Mouse (Mus musculus): ENCODE data around the gene Trib3.

Gene Trib3

GRCm38 (mm10) chr2:152349842-152350540 lies 6.2 kb upstream of the Trib3 start:
- in situ Hi-C loops (cut with MboI; ENCODE audit: unreplicated experiment in 2 of 2), result loop anchor here (10.0 to 25.0 kb wide), 3 partner anchors 613 to 1685 kb away; partner anchors contain the start of genes Fkbp1a (in 2 of the 2), Acss1 (in 1 of the 2) and Psmf1 (in 1 of the 2)

- in situ Hi-C loops (cut with MboI; ENCODE audit: unreplicated experiment in 2 of 2), result no loop called here
These were observed 5.4 kb upstream of the Trib3 start for GRCm38 (mm10) chr2:152349205-152349604.

- in situ Hi-C loops (cut with MboI; ENCODE audit: unreplicated experiment in 2 of 2), result no loop called here
These were observed 3.9 kb upstream of the Trib3 start for GRCm38 (mm10) chr2:152347722-152348121.

GRCm38 (mm10) chr2:152346776-152347465 lies 3.1 kb upstream of the Trib3 start:
- in situ Hi-C loops (cut with MboI; ENCODE audit: unreplicated experiment in 2 of 2), result no loop called here

- in situ Hi-C loops (cut with MboI; ENCODE audit: unreplicated experiment in 2 of 2), result no loop called here
These were observed 1.6 kb upstream of the Trib3 start for GRCm38 (mm10) chr2:152345393-152345792.

GRCm38 (mm10) chr2:152344909-152345308 lies 1.1 kb upstream of the Trib3 start:
- in situ Hi-C loops (cut with MboI; ENCODE audit: unreplicated experiment in 2 of 2), result no loop called here

GRCm38 (mm10) chr2:152344361-152344760 lies 529 bp upstream of the Trib3 start:
- in situ Hi-C loops (cut with MboI; ENCODE audit: unreplicated experiment in 2 of 2), result no loop called here

- in situ Hi-C loops (cut with MboI; ENCODE audit: unreplicated experiment in 2 of 2), result no loop called here
These were observed 4.1 kb downstream of the Trib3 start for GRCm38 (mm10) chr2:152339631-152340179.

- in situ Hi-C loops (cut with MboI; ENCODE audit: unreplicated experiment in 2 of 2), result no loop called here
These were observed 5.5 kb downstream of the Trib3 start for GRCm38 (mm10) chr2:152338319-152338718.

- in situ Hi-C loops (cut with MboI; ENCODE audit: unreplicated experiment in 2 of 2), result no loop called here
These were observed 6.1 kb downstream of the Trib3 start for GRCm38 (mm10) chr2:152337591-152338212.

GRCm38 (mm10) chr2:152336856-152337255 lies 7.0 kb downstream of the Trib3 start:
- in situ Hi-C loops (cut with MboI; ENCODE audit: unreplicated experiment in 2 of 2), result no loop called here

GRCm38 (mm10) chr2:152335289-152335820 lies 8.5 kb downstream of the Trib3 start:
- in situ Hi-C loops (cut with MboI; ENCODE audit: unreplicated experiment in 2 of 2), result no loop called here

- in situ Hi-C loops (cut with MboI; ENCODE audit: unreplicated experiment in 2 of 2), result no loop called here
These were observed 10.4 kb downstream of the Trib3 start for GRCm38 (mm10) chr2:152333345-152334006.

- in situ Hi-C loops (cut with MboI; ENCODE audit: unreplicated experiment in 2 of 2), result no loop called here
These were observed 11.6 kb downstream of the Trib3 start, which contains the start of gene Rbck1 for GRCm38 (mm10) chr2:152332101-152332825. Rbck1 (minus strand) TSS chr2:152332653.

GRCm38 (mm10) chr2:152330858-152331423 lies 12.9 kb downstream of the Trib3 start:
- in situ Hi-C loops (cut with MboI; ENCODE audit: unreplicated experiment in 2 of 2), result no loop called here

GRCm38 (mm10) chr2:152327980-152328379 lies 15.9 kb downstream of the Trib3 start:
- in situ Hi-C loops (cut with MboI; ENCODE audit: unreplicated experiment in 2 of 2), result no loop called here

- in situ Hi-C loops (cut with MboI; ENCODE audit: unreplicated experiment in 2 of 2), result no loop called here
These were observed 17.2 kb downstream of the Trib3 start for GRCm38 (mm10) chr2:152326654-152327053.

GRCm38 (mm10) chr2:152326157-152326556 lies 17.7 kb downstream of the Trib3 start:
- in situ Hi-C loops (cut with MboI; ENCODE audit: unreplicated experiment in 2 of 2), result no loop called here

- in situ Hi-C loops (cut with MboI; ENCODE audit: unreplicated experiment in 2 of 2), result no loop called here
These were observed 19.0 kb downstream of the Trib3 start for GRCm38 (mm10) chr2:152324842-152325241.
